Mouse (Mus musculus): ENCODE data around the gene Olfr1087.
"Not testable (repeated sequence)": the region's sequence is repeated elsewhere in the genome, so short reads cannot be mapped to it uniquely, and the experiment has no call there.

Gene Olfr1087

GRCm38 (mm10) chr2:86698295-86698694 is at the start of gene Olfr1087:
Olfr1087 (minus strand) TSS chr2:86698395.
- DNase-seq (ENCODE audit: low spot score) = no peak

GRCm38 (mm10) chr2:86733601-86734000 is 35.4 kb upstream of the Olfr1087 start, which contains the start of gene Olfr1089:
Olfr1089 (minus strand) TSS chr2:86733701.
- no peak for DNase-seq (ENCODE audit: low spot score)

- DNase-seq (ENCODE audit: low spot score) = no peak
Measured at GRCm38 (mm10) chr2:86679992-86680391, 18.2 kb downstream of the Olfr1087 start, which contains the start of gene Olfr1086. Olfr1086 (minus strand) TSS chr2:86680092.

DNA sequence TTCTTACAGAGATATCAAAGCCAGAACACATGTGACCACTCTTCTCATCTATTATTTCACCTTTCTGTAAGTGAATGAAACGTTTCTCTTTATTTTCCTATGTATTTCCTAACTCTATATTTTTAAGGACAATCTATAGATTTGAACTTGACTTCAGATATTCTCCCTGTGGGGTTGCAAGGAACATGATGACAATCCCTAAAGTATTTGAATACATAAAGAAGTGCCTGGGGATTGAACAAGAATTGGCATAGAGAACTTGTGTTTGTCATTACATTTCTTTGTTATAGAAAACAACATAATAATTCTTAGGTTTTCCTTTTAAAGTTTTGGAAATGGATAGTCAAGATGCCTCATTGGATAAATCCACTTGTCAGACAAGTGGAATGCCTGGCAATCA is 36.3 kb downstream of the Olfr1087 start, which contains the start of gene Olfr1085:
Gene Olfr1085, minus strand, starts transcription at position 101 of the 400 bp plus-strand sequence.
- no peak for DNase-seq (ENCODE audit: low spot score)

DNA sequence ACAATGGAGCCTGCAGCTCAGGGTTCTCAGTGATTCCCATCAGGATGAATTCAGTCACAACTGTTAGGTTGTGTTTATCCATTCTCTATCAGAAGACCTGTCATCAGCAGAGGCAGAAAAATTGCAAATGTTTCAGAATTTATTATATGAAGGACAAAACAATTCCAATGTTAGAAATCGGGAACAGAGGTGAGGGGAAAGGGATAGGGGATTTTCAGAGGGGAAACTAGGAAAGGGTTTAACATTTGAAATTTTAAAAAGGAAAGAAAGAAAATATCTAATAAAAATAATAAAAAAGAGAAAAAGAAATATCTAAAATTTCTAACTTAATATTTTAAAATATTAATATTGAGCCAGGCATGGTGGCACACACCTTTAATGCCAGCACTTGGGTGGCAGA is 58.6 kb downstream of the Olfr1087 start, which contains the start of gene Olfr1084:
Gene Olfr1084, minus strand, starts transcription at position 101 of the 400 bp plus-strand sequence.
- DNase-seq (ENCODE audit: low spot score) = not testable (repeated sequence)
